Mouse (Mus musculus) left cerebral cortex, postnatal 4 days (tissue): ENCODE results near the gene Isg20. TPM values are rescaled to one million over a fixed set of nuclear protein-coding genes. Genes with fewer than 3 reads are reported as not detected.

Experiments
- DNase-seq: peaks from one replicate; pipeline ENCODE4 v3.0.0-alpha.2; 2022
- intact Hi-C: fragments of 180-260 bp; cut with DNase I; formaldehyde crosslinking; loops from one replicate; pipeline ENCODE4 v1.15.1; 2025
- total RNA-seq, 2 experiments: library from RNA; stranded (reverse); gene quantifications; 2 replicates each; pipeline ENCODE4 v1.2.3; 2021

Isg20 gene
- total RNA-seq = under 1 TPM in 1 of 2 experiments, not detected in 1; 0.74 TPM

DNA sequence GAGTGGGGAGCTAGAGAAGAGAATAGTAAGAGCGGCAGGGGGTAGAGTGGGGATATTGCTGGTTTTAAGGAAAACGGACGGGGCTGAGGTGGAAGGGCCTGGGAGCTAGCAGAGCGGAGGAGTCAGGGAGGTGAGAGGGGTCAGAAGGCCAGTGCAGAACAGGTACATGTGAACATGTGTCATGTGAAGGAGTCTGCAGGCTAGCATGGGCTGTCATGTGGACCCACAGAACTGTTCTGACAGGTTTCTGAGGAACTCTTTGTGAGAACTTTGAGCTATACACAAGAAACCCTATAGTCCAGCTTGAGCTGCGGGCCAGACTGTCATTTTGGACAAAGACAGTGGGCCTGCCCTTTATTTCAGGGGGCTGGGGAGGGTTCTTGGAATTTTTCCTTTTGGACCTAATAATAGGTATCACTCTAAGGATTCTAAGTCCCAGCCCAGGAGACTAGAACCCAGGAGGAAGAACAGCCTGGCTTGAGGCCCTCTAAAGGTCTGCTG is at the start of gene Isg20:
TSS of gene Isg20 (plus strand) at position 451 of the 501 bp plus-strand sequence.
- DNase-seq = no peak
- intact Hi-C loops = no loop called here

DNA sequence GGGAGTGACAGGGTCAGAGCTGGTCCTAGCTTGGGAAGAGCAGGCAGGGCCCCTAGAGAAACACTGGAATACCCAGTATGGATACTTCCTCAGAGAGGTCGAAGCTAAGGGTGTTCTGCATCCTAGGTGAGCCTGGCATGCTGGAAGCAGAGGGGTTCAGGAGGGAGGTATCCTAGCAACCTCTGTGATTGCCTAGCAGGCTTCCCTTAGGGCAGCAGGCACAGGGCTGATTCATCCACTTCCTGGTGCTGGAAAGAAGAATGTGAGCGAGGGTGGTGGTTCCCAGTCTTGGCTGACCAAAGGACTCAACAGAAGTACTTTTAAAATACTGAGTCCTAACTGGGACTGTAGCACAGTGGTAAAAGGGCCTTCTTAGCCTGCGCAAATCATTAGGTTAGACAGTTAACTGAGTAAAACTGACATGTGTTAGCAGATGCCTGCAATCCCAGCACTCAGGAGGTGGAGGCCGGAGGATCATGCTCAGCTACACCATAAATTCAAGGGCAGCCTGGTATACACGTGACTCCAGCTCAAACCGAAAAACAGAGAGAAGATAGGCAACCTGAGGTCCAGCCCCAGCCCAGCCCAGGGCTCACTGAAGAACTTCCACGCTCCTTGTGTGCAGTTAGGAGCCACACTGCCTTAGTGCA is 49.3 kb upstream of the Isg20 start:
- intact Hi-C loops = no loop called here
- no peak for DNase-seq

DNA sequence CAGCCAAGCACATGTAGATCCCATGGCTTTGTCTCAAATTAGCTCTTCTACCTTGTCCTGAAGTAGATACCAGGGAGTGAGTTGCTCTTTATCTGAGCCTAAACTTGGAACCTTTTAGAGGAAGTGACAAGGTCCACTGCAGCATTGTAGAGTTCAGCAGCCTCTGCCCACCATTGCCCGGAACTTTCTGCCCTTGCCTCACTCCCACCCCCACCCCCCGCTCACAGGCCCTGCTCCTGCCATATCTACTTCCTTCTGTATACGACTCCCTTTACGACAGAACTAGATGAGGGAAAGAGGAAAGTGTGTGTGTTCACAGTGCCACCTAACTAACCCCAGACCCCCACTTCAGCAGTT is 48.8 kb upstream of the Isg20 start:
- intact Hi-C loops = no loop called here

DNA sequence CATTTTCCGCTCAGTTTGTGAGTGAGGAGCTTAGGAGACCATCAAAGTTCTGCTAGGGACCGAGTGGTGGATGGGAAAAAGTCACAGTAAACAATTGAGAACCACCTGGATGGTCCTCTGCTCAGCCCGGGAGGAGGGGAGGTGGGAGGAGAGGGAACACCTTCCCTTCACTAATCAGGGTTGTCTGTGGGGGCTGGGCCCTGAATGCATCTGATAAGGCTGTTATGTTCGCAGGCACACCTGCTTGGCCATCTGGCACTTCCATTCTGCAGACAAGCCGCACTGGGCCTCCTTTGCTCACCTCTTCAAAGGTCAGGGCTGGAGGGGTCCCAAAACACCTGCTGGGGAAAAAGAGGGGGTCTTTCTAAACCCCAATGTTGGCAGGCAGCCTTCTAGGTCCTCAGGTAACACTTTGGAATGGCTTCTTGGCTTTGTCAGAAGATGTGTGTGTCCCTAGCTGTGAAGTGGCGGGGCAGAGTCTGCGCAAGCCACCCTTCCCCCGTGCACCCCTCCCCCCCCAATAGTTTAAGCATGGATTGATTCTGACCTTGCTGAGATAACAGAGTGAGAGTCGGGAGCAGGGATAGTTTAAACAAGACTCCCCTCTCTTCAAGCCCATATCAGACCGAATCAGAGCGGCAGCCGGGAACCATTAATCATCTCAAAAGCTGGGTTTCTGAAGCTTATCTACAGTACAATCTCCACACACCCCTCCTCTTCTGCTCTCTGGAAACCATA is 47.8 kb upstream of the Isg20 start:
- DNase-seq = no peak
- intact Hi-C loops = no loop called here

More for the DNA sequence above, 48.8 kb upstream of the Isg20 start:
- DNase-seq = no peak

DNA sequence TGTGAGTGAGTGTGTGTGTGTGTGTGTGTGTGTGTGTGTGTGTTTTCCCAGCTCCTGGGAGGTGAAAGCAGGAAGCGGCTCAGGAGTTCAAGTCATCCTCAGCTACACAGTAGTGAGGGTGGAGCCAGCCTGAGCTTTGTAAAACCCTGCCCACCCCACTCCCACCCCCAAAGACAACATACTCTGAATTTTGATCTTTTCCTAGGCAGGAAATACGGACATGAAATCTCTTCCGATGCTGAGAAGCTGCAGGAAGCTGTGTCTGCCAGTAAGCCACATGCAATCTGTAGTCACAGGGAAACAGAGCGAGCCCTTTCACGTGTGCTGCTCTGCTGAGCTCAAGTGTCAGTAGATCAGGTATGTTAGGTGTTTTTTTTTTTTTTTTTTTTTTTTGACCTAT is 44.5 kb upstream of the Isg20 start:
- intact Hi-C loops = no loop called here
- DNase-seq = no peak

DNA sequence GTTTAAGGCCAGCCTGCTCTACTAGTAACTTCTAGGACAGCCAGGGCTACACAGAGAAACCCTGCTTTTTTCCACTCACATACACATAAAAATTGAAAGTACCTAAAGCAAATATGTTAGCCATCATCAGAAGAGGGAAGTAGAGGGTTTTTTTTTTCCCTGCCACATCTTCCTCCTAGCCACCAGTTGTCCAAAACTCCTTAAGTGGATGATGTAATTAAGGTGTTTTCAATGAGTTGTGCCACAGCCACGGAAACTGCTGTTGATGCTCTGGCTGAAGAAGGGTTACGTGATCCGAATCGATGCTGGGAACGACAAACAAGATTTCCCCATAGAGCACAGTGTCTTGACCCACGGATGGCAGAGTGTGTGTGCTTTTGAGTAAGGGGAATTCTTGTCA is 40.9 kb upstream of the Isg20 start:
- DNase-seq = no peak
- intact Hi-C loops = no loop called here

DNA sequence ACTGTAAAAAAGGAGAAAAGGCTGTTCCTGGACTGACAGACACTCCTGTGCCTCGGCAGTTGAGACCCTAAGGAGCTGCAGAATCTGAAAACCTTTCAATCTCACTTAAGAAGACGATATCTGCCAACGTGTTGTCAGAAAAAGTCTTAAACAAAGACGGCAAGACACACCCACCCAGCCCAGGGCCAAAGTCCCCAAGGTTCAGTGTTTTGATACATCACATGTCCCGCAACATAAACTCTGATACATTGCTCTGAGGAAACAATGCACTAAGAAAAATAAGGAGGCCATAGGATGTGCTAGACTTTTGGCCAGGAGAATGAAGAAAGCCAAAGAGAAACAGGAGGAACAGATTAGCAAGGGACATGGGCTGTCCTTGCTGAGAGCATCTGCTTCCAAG is 40.4 kb upstream of the Isg20 start:
- no peak for DNase-seq
- intact Hi-C loops = no loop called here

DNA sequence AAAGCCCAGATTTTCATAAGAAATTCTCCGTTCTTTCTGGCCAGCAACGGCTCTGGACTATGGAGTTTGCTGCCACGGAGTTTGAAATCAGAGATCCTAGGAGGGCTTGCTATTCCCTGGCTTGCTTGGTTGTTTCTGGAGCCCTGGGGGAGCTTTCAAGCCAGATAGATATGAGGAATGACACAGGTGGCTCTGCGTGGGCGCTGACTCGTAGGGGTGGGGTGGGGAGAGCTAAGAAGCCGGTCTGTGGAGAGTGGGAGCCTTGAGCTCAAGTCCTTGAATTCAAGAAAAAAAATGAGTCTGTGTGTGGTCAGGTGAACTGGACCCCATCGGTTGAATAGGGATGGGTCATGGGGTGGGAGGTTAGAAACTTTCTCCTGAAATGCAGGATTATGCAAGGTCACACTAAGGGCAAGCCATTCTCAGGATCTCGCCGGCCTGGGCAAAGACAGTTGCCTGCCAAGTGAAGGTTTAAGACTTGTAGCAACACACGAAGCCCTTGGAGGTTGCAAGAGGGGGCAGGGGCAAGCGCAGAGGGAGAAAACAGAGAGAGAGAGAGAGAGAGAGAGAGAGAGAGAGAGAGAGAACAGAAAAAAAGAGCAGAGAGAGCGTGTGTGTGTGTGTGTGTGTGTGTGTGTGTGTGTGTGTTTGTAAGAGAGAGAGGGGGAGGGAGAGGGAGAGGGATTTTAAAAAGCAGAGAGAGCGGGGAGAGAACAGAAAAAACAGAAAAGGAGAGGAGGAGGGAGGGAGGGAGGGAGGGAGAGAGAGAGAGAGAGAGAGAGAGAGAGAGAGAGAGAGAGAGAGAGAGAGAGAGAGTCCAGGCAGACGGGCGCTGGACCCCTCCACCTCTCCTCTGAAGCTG is 31.4 kb upstream of the Isg20 start:
- intact Hi-C loops = loop anchor here (5.0 kb wide), 1 partner anchor 35 kb away; the partner anchor contains the start of gene Det1
- DNase-seq = no peak

DNA sequence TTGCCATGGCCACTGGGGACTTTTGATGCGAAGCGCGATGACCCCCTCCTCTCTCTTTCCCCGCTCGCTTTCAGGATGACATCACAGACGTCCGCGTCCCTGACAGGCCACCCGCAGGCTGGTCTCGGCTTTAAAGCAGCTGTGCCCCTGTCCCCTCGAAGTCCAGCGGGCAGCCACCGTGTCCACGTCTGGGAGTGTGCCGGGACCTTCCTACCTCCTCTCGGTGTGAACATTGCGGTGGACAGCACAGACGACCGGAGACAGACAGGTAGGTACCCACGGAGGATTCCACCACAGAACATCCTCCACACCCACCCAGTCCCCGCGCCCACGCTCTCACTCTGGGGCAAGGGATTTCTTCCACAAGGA is 30.8 kb upstream of the Isg20 start:
- DNase-seq = peak; percentile 47
- intact Hi-C loops = loop anchor here (5.0 kb wide), 1 partner anchor 35 kb away; the partner anchor contains the start of gene Det1

DNA sequence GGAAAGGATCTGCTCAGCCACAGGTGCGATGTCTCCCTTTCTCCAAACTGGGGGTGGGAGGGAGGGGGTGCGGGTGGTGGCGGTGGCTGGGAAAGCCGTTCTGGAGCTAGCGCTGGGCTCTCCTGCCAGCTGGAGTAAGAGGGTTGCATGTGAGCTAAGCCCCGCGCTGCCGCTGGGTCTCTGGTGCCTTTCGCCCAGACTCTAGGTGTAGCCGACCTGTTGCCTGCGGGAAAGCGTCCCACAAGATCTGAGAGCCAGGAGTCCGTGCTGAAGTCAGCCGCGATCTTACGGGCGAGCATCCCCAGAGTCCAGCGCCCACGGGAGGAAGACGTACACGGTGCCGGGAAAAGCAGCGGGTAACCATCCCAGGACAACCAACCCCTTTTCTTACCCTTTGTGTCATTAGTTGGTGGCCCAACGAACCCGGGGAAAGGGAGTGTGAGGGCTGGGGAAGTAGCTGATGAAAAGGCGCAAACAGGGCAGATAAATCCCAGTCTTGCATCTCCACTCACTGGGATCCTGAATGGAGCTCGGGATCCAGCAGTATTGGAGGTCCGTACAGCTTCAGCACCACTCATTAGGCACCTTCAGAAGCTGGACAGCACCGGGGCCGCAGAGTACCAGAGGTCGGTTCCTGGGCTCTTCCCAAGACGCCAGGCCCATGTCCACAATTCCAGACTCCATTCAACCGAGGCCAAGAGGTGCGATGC is 30.1 kb upstream of the Isg20 start:
- no peak for DNase-seq
- intact Hi-C loops = loop anchor here (5.0 kb wide), 1 partner anchor 36 kb away; the partner anchor contains the start of gene Det1

DNA sequence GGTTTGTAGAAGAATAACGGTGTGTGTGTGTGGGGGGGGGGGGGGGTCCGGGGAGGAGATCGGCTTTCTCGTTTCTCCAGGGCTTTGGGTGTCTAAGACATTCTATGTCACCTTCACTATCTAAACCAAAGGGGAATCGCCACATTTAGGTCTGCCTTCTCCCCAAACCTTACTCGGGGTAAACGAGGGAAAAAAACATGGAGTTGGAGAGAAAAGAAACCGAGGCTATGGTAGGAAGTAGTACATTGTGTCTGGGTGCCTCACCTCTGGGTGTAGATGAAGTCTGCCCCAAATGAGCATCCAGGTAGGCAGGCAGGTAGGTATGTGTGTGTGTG is 29.5 kb upstream of the Isg20 start:
- DNase-seq = no peak
- intact Hi-C loops = loop anchor here (5.0 kb wide), 1 partner anchor 36 kb away; the partner anchor contains the start of gene Det1

DNA sequence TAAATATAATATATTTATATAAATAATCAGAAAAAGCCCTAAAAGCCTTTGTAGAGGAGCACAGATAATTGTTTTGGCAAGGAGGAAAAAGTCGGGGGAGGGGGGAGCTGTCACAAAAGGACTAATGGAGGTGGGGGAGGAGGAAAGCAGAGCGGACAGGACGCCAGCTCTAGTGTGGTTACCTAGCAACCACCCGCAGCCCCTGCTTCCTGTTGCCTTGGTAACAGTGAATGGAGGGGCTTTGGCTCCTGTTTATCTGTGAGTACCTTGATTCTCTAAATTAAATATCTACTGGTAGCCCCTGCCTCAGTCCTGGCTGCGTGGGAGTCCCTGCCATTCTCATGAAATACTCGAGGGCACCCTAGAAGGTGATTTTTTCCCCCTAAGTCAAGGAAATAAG is 29.1 kb upstream of the Isg20 start:
- intact Hi-C loops = loop anchor here (5.0 kb wide), 1 partner anchor 37 kb away; the partner anchor contains the start of gene Det1
- DNase-seq = peak; percentile 56

DNA sequence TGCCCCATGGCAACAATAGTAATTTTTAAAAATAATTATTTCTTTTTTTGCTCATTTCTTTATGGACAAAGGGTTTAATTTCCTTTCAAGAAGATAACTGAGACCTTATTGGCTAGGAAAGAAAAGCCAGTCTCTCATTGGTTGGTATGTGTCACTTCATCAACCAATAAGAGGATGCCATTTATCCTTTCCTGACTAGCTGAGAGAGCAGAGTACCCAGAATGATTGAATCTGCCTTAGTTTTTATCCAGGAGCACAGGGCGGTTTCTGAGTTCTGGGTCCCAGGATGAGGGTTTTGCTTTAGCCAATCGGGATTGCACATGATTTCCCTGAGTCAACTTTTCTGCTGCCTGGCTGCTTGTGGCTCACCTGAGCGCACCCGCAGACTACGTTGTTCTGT is 27.8 kb upstream of the Isg20 start:
- no peak for DNase-seq
- intact Hi-C loops = no loop called here

DNA sequence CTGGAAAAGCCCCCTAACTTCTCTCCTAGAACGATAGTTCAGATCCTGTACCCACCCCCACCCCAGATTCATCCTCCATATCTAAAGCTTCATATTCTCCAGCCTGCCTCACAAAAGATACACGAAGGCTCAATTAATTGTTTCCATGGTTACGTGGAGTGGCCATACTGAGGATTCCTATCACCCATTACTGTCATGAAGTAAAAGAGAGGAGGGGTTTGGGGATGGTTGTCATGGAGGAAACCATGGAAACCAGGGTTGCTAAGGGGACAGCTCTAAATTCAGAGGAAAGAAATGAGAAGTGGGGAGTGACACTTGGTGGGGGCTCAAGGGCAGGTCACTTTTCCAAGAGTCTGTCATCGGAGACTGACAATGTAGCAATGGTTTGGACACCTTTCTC is 26.7 kb upstream of the Isg20 start:
- no peak for DNase-seq
- intact Hi-C loops = no loop called here

DNA sequence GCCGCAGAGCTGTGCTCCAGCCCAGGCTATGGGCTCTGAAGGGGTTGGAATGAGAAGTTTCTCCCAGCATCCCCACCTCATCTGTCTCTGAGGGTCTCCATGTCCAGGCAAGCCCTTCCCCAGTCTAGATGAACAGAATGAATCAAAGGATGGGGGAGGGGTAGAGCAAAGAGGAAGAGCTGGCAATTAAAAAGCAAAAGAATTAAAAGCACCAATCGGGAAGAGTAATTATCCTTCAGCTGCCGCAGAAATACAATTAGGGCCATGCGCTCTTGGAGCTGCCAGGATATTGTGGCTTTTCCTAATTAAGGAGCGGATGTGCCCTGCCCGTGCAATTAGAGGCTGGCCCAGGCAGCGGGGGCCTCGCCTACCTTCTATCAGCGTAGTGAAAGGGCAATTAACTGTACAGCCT is 25.8 kb upstream of the Isg20 start:
- intact Hi-C loops = no loop called here
- no peak for DNase-seq

DNA sequence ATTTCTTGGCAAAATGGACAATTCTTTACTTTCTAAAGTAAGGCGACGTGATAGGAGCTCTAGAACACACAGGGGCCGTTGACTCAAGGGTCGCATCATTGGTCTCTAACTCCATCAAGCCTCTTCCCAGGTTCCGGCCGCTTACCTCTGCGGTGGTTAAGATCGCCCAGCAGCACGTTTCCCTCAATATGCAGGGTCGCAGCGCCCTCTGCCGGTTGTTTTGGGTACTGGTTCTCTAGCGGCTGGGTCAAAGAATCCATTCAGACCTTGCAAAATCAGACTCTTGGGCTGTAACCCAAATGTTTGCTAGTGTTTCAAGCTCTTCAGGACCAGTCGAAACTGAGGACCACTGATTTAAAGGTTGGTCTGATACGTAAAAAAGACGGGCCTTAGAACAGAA is 22.6 kb upstream of the Isg20 start:
- peak; percentile 87 for DNase-seq

DNA sequence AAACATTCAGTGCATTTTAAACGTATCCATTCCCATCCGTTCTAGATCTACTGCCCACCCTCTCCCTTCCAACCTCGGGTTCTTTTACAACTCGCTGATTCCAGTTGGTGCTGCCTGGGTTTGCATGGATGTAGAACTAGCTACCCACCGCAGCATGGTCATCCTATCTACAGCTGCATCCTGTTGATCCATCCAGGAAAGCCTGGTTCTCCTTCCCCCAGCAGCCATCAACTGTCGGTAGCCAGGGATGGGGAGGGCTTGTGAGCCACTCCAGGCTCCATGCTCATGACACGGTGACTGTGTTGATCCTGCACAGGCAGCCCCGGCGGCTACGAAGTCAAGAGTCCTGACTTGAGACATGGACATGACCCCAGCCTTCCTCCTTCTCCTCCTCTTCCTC is 19.3 kb upstream of the Isg20 start:
- no peak for DNase-seq
- intact Hi-C loops = no loop called here

More for the DNA sequence above, 22.6 kb upstream of the Isg20 start:
- intact Hi-C loops = loop anchor here (1.0 kb wide), 1 partner anchor 99 kb away; no protein-coding TSS in a partner anchor

DNA sequence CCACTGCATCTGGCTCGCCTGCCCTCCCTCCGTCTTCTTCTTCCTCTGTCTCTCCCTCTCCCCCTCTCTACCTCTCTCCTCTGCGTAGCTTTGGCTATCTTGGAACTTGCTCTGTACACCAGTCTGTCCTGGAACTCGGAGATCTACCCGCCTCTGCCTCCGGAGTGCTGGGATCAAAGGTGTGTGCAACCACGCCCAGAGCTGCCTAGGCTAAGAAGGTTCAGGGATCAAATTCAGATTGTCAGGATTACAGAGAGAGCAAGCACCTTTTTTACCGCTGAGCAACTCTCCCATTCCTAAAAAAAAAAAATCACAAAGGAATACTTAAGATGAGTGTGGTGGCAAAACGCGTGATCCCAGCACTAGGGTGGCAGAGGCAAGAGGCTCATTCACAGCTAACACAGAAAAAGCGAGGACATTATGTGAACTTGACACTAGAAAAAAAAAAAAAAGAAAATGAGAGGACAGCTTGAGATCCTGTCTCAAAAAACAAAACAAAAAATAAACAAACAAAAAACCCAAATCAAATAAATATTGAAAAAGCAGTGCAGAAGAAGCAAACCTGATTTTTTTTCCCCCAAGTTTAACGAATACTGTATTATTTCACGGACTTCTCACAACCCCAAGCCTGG is 18.1 kb upstream of the Isg20 start:
- no peak for DNase-seq
- intact Hi-C loops = no loop called here

DNA sequence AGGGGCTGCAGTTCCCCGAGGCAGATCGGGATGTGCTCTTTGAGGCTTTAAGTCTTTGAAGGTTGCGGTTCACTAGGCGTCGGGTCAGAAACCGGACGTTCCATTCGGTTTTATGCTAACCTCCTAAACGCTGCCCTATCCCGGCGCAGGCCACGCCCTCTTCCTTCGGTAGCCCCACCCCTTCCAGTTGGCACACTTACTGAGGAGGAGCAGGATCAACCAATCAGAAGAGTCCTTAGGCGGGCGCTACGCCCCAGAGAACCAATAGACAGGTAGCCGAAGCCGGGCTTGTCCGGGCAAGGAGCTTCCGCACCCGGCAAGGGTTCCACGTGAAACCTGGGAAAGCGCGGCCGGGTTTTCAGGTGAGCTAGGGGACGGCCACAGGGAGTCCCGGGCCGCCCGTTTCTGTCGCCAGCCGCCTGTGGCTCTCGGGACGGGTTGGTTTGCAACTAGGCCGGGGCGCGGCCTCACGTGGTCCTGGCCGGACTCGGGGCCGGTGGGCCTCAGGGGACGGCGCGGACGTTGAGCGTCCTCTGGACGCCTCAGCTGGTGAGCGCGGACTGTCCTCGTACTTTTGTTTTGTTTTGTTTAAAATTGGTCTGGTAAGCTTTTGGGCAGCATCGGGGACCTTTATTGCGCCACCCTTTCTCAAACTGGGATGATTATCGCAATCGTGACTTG is 17.4 kb upstream of the Isg20 start, which contains the start of gene Aen:
TSS of gene Aen (plus strand) at position 202 of the 681 bp plus-strand sequence.
- intact Hi-C loops = no loop called here

More for the DNA sequence above, 17.4 kb upstream of the Isg20 start, which contains the start of gene Aen:
- peak; percentile 98 for DNase-seq
